Mouse (Mus musculus) forebrain, embryonic 14.5 days (tissue): ENCODE measurements around the gene D130043K22Rik. TPM values are rescaled to one million over a fixed set of nuclear protein-coding genes. Genes with fewer than 3 reads are reported as not detected.
A peak's percentile ranks its signal among the peaks of the same experiment; 100 is the strongest.

Experiments used
- ATAC-seq: fragments of 200-750 bp; cut with Nextera tagmentation; 2 replicates; pipeline ENCODE4 v1.8.0; 2017; ENCODE audit warnings: mild to moderate bottlenecking, moderate library complexity
- DNase-seq: peaks from one replicate; pipeline ENCODE4 v3.0.0-alpha.2; 2015; ENCODE audit warnings: low spot score
- H3K27ac ChIP-seq: fragments of 300-500 bp; sonication (generic); 2 replicates; pipeline ENCODE4 v1.5.1; 2014; ENCODE audit warnings: low read depth, mild to moderate bottlenecking, control low read depth, low read length, moderate library complexity
- H3K27me3 ChIP-seq: fragments of 300-500 bp; sonication (generic); replicated peaks from 2 replicates; pipeline ENCODE4 v1.6.1; 2014; ENCODE audit warnings: low read length, control low read depth, mixed read lengths; ENCODE audit not compliant: control insufficient read depth, insufficient read depth
- H3K36me3 ChIP-seq: fragments of 300-500 bp; sonication (generic); 2 replicates; pipeline ENCODE4 v1.6.1; 2014; ENCODE audit warnings: low read length, control low read depth; ENCODE audit not compliant: control insufficient read depth, insufficient read depth
- H3K4me1 ChIP-seq: fragments of 300-500 bp; sonication (generic); 2 replicates; pipeline ENCODE4 v1.6.1; 2014; ENCODE audit warnings: antibody characterized with exemption, low read length, control low read depth; ENCODE audit not compliant: control insufficient read depth, insufficient read depth
- H3K4me2 ChIP-seq: fragments of 300-500 bp; sonication (generic); 2 replicates; pipeline ENCODE4 v1.6.1; 2014; ENCODE audit warnings: mild to moderate bottlenecking, control low read depth, low read length
- H3K4me3 ChIP-seq: fragments of 300-500 bp; sonication (generic); 2 replicates; pipeline ENCODE4 v1.5.1; 2014; ENCODE audit warnings: low read depth, low read length, control low read depth
- H3K9ac ChIP-seq: fragments of 300-500 bp; sonication (generic); 2 replicates; pipeline ENCODE4 v1.6.1; 2014; ENCODE audit warnings: mild to moderate bottlenecking, low read length, control low read depth, moderate library complexity
- H3K9me3 ChIP-seq: fragments of 300-500 bp; sonication (generic); replicated peaks from 2 replicates; pipeline ENCODE4 v1.6.1; 2016; ENCODE audit warnings: low read length, control low read depth, mixed read lengths; ENCODE audit not compliant: control insufficient read depth
- WGBS: fragments of 180-500 bp; shearing (Covaris S2); extraction: QIAGEN DNeasy Blood & Tissue Kit; methylation state at CpG from one replicate; pipeline ENCODE4 v1.1.7; 2014; 5-methylcytosine and 5-hydroxymethylcytosine counted together
- polyA plus RNA-seq: library from polyadenylated mRNA; unstranded; fragments of >200 nt; fragmentation: Nextera tagmentation; extraction: Ambion mirVana; gene quantifications from 2 replicates; pipeline ENCODE4 v1.2.1, GENCODE M21; 2014

The D130043K22Rik gene
- polyA plus RNA-seq, 1 experiment from 2014 or later, result 1.4 TPM

DNA sequence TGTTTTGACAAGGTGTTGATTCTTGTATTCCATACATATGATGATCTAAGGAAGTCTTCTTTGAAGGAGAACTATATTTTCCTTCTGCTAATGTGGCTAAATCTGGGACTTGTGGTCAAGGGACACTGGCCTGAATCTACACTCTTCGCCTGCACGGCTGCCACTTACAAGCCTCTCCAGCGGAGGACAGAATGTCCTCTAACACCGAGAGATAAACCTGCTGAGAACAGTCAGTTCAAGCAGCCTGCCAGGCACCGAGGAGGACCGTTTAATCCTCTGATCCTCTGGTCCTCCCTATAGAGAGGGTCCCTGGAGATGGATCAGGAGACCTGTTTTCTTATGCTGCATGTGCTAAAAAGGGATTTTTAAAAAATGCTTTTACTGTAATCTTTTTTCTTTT is 58.5 kb downstream of the D130043K22Rik start:
- no peak for ATAC-seq
- WGBS, result 82% methylated on average over 6 of the region's 6 CpGs

DNA sequence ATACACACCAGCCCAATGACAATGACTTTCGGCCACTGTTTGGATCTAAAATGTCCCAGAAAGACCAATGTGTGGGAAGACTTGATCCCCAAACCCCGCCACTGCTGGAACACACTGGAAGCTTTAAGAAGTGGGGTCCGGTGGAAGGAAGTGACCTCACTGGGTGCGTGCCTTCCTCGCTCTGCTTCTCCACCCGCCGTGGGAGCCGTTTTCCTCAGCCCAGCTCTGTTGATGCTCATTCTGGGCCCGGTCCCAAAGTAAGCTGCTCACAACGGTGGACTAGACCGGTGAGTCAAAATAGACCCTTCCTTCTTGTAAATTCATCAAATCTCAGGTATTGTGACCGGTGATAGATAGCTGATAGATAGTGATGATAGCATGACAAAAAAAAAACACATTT is 60.5 kb downstream of the D130043K22Rik start:
- WGBS, result 95% methylated on average over 12 of the region's 12 CpGs
- H3K4me3 ChIP-seq, result no peak overlapping the region
- no peak for DNase-seq
- no peak overlapping the region for H3K9ac ChIP-seq
- H3K9me3 ChIP-seq, result no peaks in the 10 kb centered on the region
- H3K4me1 ChIP-seq, result no peaks in the 10 kb centered on the region
- H3K27me3 ChIP-seq, result no peaks in the 10 kb centered on the region
- no peak overlapping the region for H3K27ac ChIP-seq
- ATAC-seq, result no peak
- no peaks in the 10 kb centered on the region for H3K36me3 ChIP-seq
- H3K4me2 ChIP-seq, result no peak overlapping the region

More for the DNA sequence above, 58.5 kb downstream of the D130043K22Rik start:
- Histone ChIP-seq H3K4me2 (no peak overlapping the region), H3K27ac (no peak overlapping the region), H3K27me3 (no peaks in the 10 kb centered on the region), H3K36me3 (no peaks in the 10 kb centered on the region), H3K9ac (no peak overlapping the region), H3K9me3 (no peaks in the 10 kb centered on the region), H3K4me1 (no peaks in the 10 kb centered on the region), H3K4me3 (no peak overlapping the region)
- DNase-seq, result no peak

DNA sequence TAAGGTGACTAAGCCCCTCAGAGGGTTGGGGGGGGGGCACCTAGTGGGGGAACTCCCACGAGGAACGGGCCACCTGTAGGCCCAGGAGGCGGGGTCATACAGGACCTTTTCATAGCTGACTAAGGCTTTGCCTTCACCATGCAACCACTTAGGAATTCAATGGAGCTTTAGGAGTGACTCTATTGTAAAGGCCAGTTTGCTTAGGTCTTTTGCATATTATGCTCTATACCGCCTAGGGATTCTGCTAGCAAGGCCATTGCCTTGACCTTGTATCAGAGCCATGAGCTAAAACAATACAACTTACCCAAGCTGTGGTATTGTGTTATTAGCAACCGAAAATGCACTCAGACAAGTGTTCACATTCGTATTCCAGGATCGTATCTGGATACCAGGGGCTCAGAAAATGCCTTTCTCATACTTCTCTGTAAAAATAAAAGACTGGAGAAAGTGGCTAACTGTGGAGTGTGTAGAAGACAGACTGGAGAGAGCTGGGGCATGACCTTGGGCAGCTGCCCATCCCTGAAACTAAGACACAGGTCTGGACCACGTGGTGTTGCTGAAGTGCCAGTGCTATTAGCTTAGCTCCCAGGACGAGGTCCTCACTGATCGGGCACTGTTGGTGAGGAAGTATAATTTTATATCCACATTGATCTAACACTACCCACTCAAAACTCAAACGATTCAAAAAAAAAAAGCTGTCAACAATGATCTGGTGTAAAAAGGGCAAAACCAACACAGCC is 62.1 kb downstream of the D130043K22Rik start:
- H3K9ac ChIP-seq, result no peak overlapping the region
- H3K4me3 ChIP-seq, result no peak overlapping the region
- H3K27me3 ChIP-seq, result no peaks in the 10 kb centered on the region
- peaks cover 6% of the 10 kb centered on the region for H3K36me3 ChIP-seq
- DNase-seq, result peak; percentile 0
- H3K4me2 ChIP-seq, result no peak overlapping the region
- H3K27ac ChIP-seq, result no peak overlapping the region
- 71% methylated on average over 11 of the region's 11 CpGs for WGBS
- no peaks in the 10 kb centered on the region for H3K9me3 ChIP-seq
- no peak for ATAC-seq
- H3K4me1 ChIP-seq, result no peaks in the 10 kb centered on the region

DNA sequence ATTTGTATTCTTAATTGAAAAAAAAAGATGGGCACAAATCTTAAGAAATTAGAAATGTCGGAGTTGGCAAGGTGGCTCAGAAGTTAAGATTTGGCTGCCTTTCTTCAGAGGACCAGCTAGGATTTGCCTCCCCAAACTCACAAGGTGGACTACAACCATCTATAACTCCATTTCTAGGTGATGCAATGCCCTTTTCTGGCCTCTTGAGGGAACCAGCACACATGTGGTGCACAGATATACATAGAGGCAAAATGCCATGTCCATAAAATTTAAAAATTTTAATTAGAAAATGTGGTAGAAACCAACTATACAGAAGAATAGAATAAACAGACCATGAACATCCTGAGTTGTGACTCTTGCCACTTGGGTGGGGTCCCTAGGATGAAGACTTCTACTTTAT is 64.2 kb downstream of the D130043K22Rik start:
- Histone ChIP-seq H3K4me2 (no peak overlapping the region), H3K36me3 (peaks cover 14% of the 10 kb centered on the region), H3K4me3 (no peak overlapping the region), H3K9me3 (no peaks in the 10 kb centered on the region), H3K4me1 (no peaks in the 10 kb centered on the region), H3K27ac (no peak overlapping the region), H3K27me3 (no peaks in the 10 kb centered on the region), H3K9ac (no peak overlapping the region)
- 96% methylated on average over 1 of the region's 1 CpGs for WGBS
- no peak for DNase-seq
- no peak for ATAC-seq

DNA sequence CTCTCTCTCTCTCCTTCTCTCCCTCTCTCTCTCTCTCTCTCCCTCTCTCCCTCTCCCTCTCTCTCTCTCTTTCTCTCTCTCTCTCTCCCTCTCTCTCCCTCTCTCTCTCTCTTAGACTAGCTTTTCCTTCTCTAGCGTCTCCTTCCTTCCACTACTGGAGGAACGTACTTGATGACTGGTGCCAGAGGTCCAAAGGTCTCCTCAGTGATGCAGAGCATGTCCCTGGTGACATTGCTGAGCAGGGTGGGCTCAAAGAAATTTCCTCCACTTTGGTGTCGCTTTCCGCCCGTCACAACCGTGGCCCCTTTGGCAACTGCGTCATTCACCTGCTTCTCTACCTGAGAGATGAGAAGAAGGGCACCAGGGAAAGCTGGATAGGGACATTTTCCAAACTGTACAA is 68.6 kb downstream of the D130043K22Rik start:
- Histone ChIP-seq H3K9ac (no peak overlapping the region), H3K9me3 (no peaks in the 10 kb centered on the region), H3K27ac (no peak overlapping the region), H3K36me3 (peaks cover 26% of the 10 kb centered on the region), H3K4me2 (no peak overlapping the region), H3K4me1 (no peaks in the 10 kb centered on the region), H3K4me3 (no peak overlapping the region), H3K27me3 (no peaks in the 10 kb centered on the region)
- no peak for ATAC-seq
- 93% methylated on average over 7 of the region's 7 CpGs for WGBS
- no peak for DNase-seq

DNA sequence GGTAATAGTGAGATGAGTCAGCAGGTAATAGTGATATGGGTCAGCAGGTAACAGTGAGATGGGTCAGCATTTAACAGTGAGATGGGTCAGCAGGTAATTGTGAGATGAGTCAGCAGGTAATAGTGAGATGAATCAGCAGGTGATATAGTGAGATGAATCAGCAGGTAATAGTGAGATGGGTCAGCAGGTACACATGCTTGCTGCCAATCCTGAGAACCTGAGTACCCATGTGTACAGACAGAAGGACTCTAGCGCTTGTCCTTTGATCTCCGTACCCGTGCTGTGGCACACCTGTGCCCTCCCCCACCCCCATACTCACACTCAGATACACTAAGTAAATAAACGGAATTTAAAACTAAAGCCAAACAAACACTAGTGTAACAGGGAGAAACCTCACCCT is 70.0 kb downstream of the D130043K22Rik start:
- DNase-seq (no peak), ATAC-seq (no peak)
- Histone ChIP-seq H3K9me3 (no peaks in the 10 kb centered on the region), H3K9ac (no peak overlapping the region), H3K36me3 (peaks cover 31% of the 10 kb centered on the region), H3K4me2 (no peak overlapping the region), H3K27ac (no peak overlapping the region), H3K27me3 (no peaks in the 10 kb centered on the region), H3K4me1 (no peaks in the 10 kb centered on the region), H3K4me3 (no peak overlapping the region)
- WGBS, result 94% methylated on average over 4 of the region's 4 CpGs

DNA sequence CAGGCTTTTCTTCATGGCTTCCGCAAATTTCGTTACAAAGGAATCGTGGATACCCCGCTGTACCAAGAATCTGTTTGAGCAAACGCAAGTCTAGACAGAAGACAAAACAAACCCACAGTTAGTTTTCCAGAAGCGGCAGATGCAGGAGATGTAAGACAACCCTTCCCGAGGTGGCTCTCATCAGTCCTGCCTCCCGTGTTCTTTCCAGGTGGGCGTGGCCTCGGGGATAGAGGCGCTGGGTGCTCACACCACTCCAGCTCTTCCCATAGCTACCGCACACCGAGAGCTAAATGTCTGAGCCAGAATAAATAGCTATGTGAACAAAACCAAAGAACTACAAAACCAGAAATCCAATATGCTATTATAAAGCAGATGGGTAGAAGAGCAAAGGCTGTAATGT is 70.9 kb downstream of the D130043K22Rik start:
- WGBS, result 73% methylated on average over 13 of the region's 13 CpGs
- H3K36me3 ChIP-seq, result peaks cover 31% of the 10 kb centered on the region

DNA sequence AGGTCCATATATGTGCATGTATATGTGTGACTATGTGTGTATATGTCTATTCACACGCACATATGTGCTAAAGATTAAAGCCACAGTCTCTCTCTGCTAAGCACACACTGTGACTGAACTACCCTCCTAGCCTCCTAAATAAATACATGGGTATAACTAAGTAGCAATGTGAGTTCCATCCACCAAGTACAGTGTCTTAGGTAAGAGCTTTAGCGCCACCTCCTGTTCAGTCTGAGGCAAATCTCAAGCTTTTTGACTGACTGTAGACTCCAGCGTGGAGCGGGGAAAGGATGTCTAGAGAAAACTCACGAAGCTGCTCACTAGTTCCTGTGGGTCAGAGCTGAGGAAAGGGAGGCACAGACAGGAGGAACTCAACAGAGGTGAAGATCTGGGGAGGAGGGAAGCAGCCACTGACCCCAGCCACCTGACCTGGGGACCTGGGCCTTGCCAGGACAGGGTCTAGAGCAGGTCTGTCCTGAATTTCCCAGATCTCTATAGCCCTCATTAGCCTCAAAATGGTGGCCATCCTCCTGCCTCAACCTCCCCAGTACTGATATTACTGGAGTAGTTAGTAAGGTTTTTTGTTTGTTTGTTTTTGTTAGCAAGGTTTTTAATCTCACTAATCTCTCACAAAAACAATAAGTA is 75.5 kb downstream of the D130043K22Rik start:
- Histone ChIP-seq H3K4me3 (no peak overlapping the region), H3K27ac (no peak overlapping the region), H3K27me3 (no peaks in the 10 kb centered on the region), H3K4me1 (no peaks in the 10 kb centered on the region), H3K36me3 (peaks cover 22% of the 10 kb centered on the region), H3K9me3 (no peaks in the 10 kb centered on the region), H3K9ac (no peak overlapping the region), H3K4me2 (no peak overlapping the region)
- DNase-seq (peak; percentile 88), ATAC-seq (peak; percentile 75)
- 26% methylated on average over 5 of the region's 5 CpGs for WGBS

More for the DNA sequence above, 70.9 kb downstream of the D130043K22Rik start:
- Histone ChIP-seq H3K4me1 (no peaks in the 10 kb centered on the region), H3K27ac (no peak overlapping the region), H3K4me3 (no peak overlapping the region), H3K9ac (no peak overlapping the region), H3K27me3 (no peaks in the 10 kb centered on the region), H3K9me3 (no peaks in the 10 kb centered on the region), H3K4me2 (no peak overlapping the region)
- ATAC-seq (no peak), DNase-seq (no peak)

DNA sequence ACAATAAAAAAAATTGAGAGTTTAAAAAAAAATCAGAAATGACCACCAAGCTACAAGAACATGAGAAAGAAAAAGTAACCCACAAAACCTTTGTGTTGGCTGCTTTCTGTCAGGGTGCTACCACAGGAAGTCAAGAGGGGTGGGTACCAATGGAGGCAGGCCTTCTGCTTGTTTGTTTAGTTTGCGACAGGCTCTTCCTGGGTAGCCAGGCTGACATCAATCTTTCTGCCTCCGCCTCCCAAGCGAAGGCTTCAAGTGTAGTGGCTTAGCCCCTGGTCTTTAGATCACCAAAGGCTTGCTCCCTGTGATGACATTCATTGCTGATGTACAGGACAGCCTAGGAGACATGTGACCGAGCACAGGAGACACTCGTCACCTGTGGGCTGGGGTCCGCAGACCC is 76.3 kb downstream of the D130043K22Rik start:
- 93% methylated on average over 6 of the region's 6 CpGs for WGBS
- Histone ChIP-seq H3K9ac (no peak overlapping the region), H3K4me1 (no peaks in the 10 kb centered on the region), H3K36me3 (peaks cover 22% of the 10 kb centered on the region), H3K4me3 (no peak overlapping the region), H3K27me3 (no peaks in the 10 kb centered on the region), H3K27ac (no peak overlapping the region), H3K9me3 (no peaks in the 10 kb centered on the region), H3K4me2 (no peak overlapping the region)
- ATAC-seq (no peak), DNase-seq (no peak)
